17 mouse cellular contexts compared by ENCODE assay signal in genomic region chr1:60650158-60650557, GRCm38 (mm10).
DNase-seq lines count a peak whose midpoint lies in the region; ATAC-seq and TF ChIP-seq lines count a peak whose summit lies in the region.
"Had no signal": no experiment of that assay in that cellular context is flagged by ENCODE, and none has a peak within 500 bp of the region (broad histone marks: within the 10 kb centered on the region; RNA-seq: fewer than 3 reads in every experiment).

No protein-coding gene starts in this region.

- WGBS in heart, embryonic 11.5 days (ENCODE audit: insufficient replicate concordance) = 43% methylated on average over 3 of the region's 3 CpGs
- 57% methylated on average over 3 of the region's 3 CpGs for WGBS in lung, embryonic 14.5 days
- WGBS in forebrain, embryonic 14.5 days = 84% methylated on average over 3 of the region's 3 CpGs
- 35% methylated on average over 3 of the region's 3 CpGs for WGBS in heart, embryonic 15.5 days

- H3K36me3 ChIP-seq in heart, embryonic 11.5 days (ENCODE audit: control insufficient read depth, insufficient read depth, low read length) = no peaks in the 10 kb centered on the region
- H3K36me3 ChIP-seq in lung, embryonic 14.5 days (ENCODE audit: insufficient read depth) = no peaks in the 10 kb centered on the region
- no peaks in the 10 kb centered on the region for H3K36me3 ChIP-seq in forebrain, embryonic 14.5 days (ENCODE audit: control insufficient read depth, insufficient read depth, low read length)
- H3K36me3 ChIP-seq in heart, embryonic 15.5 days = no peaks in the 10 kb centered on the region
- H3K36me3 ChIP-seq: limb, embryonic 12.5 days; neural tube, embryonic 13.5 days had no signal

- no peak overlapping the region for H3K27ac ChIP-seq in heart, embryonic 11.5 days (ENCODE audit: low read depth, low read length)
- no peak overlapping the region for H3K27ac ChIP-seq in lung, embryonic 14.5 days (ENCODE audit: low read depth)
- H3K27ac ChIP-seq in forebrain, embryonic 14.5 days (ENCODE audit: low read depth, low read length) = peak overlapping the region; percentile 72; the same call in 1 of the 2 replicates
- peak overlapping the region; percentile 59 for H3K27ac ChIP-seq in heart, embryonic 15.5 days
- H3K27ac ChIP-seq: left cerebral cortex, adult 2 months; limb, embryonic 12.5 days; neural tube, embryonic 13.5 days had no signal

- H3K9me3 ChIP-seq in heart, embryonic 11.5 days (replicated peaks; ENCODE audit: control insufficient read depth, low read length) = no peaks in the 10 kb centered on the region
- H3K9me3 ChIP-seq in lung, embryonic 14.5 days (ENCODE audit: low read depth, low read length) = no peaks in the 10 kb centered on the region
- H3K9me3 ChIP-seq in forebrain, embryonic 14.5 days (replicated peaks; ENCODE audit: control insufficient read depth, low read length) = no peaks in the 10 kb centered on the region
- no peaks in the 10 kb centered on the region for H3K9me3 ChIP-seq in heart, embryonic 15.5 days (replicated peaks)
- H3K9me3 ChIP-seq: limb, embryonic 12.5 days; neural tube, embryonic 13.5 days had no signal

- no peak for ATAC-seq in heart, embryonic 11.5 days (replicated peaks; ENCODE audit: insufficient number of reproducible peaks, low FRiP score, low TSS enrichment)
- no peak for ATAC-seq in lung, embryonic 14.5 days (ENCODE audit: insufficient read depth)
- no peak for ATAC-seq in forebrain, embryonic 14.5 days
- peak; percentile 54; the same call in 1 of the 2 replicates for ATAC-seq in heart, embryonic 15.5 days (replicated peaks; ENCODE audit: insufficient number of reproducible peaks, insufficient read depth, low FRiP score, low read depth)
- ATAC-seq in granulocyte monocyte progenitor cell, adult 5-6 weeks (replicated peaks; ENCODE audit: poor library complexity, severe bottlenecking) = no peak
- ATAC-seq: hindbrain, embryonic 16.5 days had no signal

- no peak overlapping the region for H3K4me3 ChIP-seq in heart, embryonic 11.5 days (ENCODE audit: low read depth, low read length)
- H3K4me3 ChIP-seq in lung, embryonic 14.5 days (ENCODE audit: low read depth, low read length) = no peak overlapping the region
- no peak overlapping the region for H3K4me3 ChIP-seq in forebrain, embryonic 14.5 days (ENCODE audit: low read depth, low read length)
- H3K4me3 ChIP-seq in heart, embryonic 15.5 days = no peak overlapping the region
- H3K4me3 ChIP-seq: left cerebral cortex, adult 2 months; limb, embryonic 12.5 days; neural tube, embryonic 13.5 days had no signal

- peak; percentile 95 for DNase-seq in heart, adult 11 months
- DNase-seq in lung, embryonic 14.5 days = peak; percentile 68
- no peak for DNase-seq in lung, adult 18-20 months
- DNase-seq in forebrain, embryonic 14.5 days (ENCODE audit: low spot score) = no peak
- no peak for DNase-seq in urinary bladder, adult 18-20 months (ENCODE audit: low spot score in 2 of 2)
- DNase-seq: B cell, adult 2 months; cerebellum, adult 2 months; gastrocnemius, postnatal 36 days; kidney, adult 9 months; thymus, adult 18-20 months had no signal

- H3K4me2 ChIP-seq in heart, embryonic 11.5 days = no peak overlapping the region
- no peak overlapping the region for H3K4me2 ChIP-seq in lung, embryonic 14.5 days
- no peak overlapping the region for H3K4me2 ChIP-seq in forebrain, embryonic 14.5 days (ENCODE audit: low read length)
- H3K4me2 ChIP-seq in heart, embryonic 15.5 days = no peak overlapping the region
- H3K4me2 ChIP-seq: limb, embryonic 12.5 days; neural tube, embryonic 13.5 days had no signal

- H3K27me3 ChIP-seq in heart, embryonic 11.5 days (ENCODE audit: control insufficient read depth, insufficient read depth, low read length) = no peaks in the 10 kb centered on the region
- H3K27me3 ChIP-seq in lung, embryonic 14.5 days (ENCODE audit: insufficient read depth, low read length) = no peaks in the 10 kb centered on the region
- H3K27me3 ChIP-seq in forebrain, embryonic 14.5 days (replicated peaks; ENCODE audit: control insufficient read depth, insufficient read depth, low read length) = no peaks in the 10 kb centered on the region; the same call in 1 of the 2 replicates
- H3K27me3 ChIP-seq in heart, embryonic 15.5 days = no peaks in the 10 kb centered on the region
- H3K27me3 ChIP-seq: limb, embryonic 12.5 days; neural tube, embryonic 13.5 days had no signal

- no peak overlapping the region for H3K9ac ChIP-seq in heart, embryonic 11.5 days (ENCODE audit: low read depth, low read length)
- no peak overlapping the region for H3K9ac ChIP-seq in lung, embryonic 14.5 days
- H3K9ac ChIP-seq in forebrain, embryonic 14.5 days (ENCODE audit: low read length) = no peak overlapping the region
- H3K9ac ChIP-seq in heart, embryonic 15.5 days = no peak overlapping the region
- H3K9ac ChIP-seq: limb, embryonic 12.5 days; neural tube, embryonic 13.5 days had no signal

- TF ChIP-seq CTCF in lung, embryonic 14.5 days (IDR thresholded peaks at IDR 0.05; ENCODE audit: low read depth) = no peak

- H3K4me1 ChIP-seq in heart, embryonic 11.5 days (ENCODE audit: control insufficient read depth, insufficient read depth, low read length) = peaks cover 20% of the 10 kb centered on the region
- peaks cover 6% of the 10 kb centered on the region; the same call in 1 of the 2 replicates for H3K4me1 ChIP-seq in lung, embryonic 14.5 days (ENCODE audit: insufficient read depth)
- H3K4me1 ChIP-seq in forebrain, embryonic 14.5 days (ENCODE audit: control insufficient read depth, insufficient read depth, low read length) = peaks cover 20% of the 10 kb centered on the region
- H3K4me1 ChIP-seq in heart, embryonic 15.5 days (replicated peaks) = peaks cover 28% of the 10 kb centered on the region
- H3K4me1 ChIP-seq: limb, embryonic 12.5 days had no signal

Comparison
In these comparisons a context has a peak if more than half of its experiments do, and no peak if none do; other contexts are left out.
1. DNase-seq: peak in heart, adult 11 months (single experiment) and lung, embryonic 14.5 days (single experiment); none in lung, adult 18-20 months (0 of 2), forebrain, embryonic 14.5 days (single experiment) and urinary bladder, adult 18-20 months (0 of 2).
2. H3K27ac ChIP-seq: peak in forebrain, embryonic 14.5 days (single experiment) and heart, embryonic 15.5 days (single experiment); none in heart, embryonic 11.5 days (single experiment) and lung, embryonic 14.5 days (single experiment).